Mouse (Mus musculus) natural killer cell, adult 2 months (primary cell): ENCODE measurements around the gene Olfr874.
"Not testable (repeated sequence)": the region's sequence is repeated elsewhere in the genome, so short reads cannot be mapped to it uniquely, and the experiment has no call there.

Experiments
- DNase-seq, 2 experiments: peaks; one replicate each; pipeline ENCODE4 v3.0.0; 2022; ENCODE audit warnings: low spot score in 2 of 2

Gene Olfr874

DNA sequence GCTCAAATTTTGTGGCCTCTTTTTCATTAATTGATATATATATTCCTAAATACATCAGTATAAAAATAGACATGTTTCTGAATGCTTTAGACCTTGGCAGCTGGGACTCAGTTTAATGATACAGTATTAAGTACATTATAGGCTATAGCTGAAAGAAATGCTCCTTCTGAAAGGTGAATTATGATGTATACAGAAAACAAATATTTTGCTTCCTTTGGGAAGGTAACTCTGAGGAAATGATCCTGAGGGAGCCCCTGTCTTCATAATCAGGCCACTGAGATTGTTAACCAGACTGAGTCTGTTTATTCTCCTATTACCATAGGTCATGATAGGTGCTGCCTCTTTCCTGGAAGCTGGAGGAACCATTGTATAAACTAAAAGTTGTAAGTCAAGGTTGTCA is at the start of gene Olfr874:
Olfr874 (plus strand) TSS at position 301 of the 400 bp plus-strand sequence.
- DNase-seq, result no peak

GRCm38 (mm10) chr9:37716150-37716549 is 28.8 kb upstream of the Olfr874 start, which contains the start of gene Olfr160:
Olfr160 (minus strand) TSS chr9:37716250.
- no peak for DNase-seq

DNA sequence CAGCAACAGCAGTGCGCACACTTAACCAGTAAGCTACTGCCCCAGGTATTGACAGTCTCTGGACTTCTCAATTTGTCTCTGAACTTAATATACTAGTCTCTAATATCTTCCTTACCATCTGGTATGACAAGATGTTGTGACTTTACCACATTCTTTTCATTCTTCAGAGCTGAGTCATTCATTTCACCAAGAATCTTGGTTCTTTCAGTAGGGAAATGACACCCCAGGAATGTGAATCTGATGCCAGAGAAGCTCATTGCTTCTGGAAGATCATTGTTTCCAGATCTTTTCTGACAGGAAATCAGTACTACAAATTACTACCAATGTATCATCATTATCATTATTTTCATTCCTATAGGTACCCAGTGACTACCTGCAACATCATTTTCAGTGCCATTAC is 10.6 kb upstream of the Olfr874 start:
- no peak for DNase-seq

DNA sequence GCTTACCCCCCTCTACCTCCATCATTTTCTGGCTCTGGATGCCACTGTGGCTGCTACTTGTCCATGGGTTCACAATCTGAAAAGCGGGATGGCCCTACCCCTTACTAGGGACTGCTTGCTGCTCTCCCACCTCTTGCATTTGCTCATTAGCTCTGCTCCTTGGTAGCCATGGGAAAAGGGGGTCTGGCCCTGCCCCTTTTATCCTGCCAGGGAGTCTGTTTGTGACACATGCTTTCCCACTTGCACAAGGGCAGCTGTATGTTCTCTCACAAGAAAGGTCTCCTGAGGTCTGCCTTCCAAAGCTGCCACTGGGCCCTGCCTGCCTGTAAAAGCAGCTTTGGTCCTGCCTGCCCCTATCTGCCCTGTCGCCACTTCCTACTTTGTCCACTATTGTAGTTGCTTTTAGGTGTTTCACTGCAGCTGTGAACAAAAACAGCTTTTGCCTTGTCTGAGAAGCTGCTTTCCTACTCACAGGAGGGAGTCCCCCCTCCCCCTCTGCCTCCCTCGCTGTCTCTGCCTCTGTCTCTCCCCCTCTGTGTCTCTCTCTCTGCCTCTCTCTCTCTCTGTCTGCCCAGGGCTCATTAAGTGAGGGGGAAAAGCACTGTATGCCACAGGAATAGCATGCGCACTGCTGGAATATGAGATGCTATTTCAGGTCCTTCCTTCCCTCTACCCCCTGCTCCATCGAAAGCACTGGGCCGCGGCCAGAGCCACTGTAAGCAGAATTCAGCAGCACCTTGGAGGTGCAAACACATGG is 5.6 kb downstream of the Olfr874 start:
- no peak for DNase-seq

DNA sequence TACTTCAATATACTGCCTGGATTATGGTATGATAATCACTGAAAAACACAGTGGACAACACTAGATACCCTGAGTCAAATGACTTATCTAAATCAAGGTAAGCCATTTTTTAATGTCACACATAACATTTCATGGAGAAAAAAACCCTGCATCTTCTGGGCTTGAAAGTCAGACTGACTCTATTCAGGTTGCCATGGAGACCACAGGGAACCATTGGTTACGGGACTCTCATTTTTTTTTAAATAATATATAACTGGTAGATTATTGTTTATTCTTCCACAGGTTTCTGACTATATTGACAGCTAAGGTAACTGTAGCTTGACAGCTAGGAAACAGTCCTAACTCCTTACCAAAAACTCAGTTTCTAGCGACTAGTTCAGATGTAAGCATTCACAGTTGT is 6.6 kb downstream of the Olfr874 start:
- no peak for DNase-seq

DNA sequence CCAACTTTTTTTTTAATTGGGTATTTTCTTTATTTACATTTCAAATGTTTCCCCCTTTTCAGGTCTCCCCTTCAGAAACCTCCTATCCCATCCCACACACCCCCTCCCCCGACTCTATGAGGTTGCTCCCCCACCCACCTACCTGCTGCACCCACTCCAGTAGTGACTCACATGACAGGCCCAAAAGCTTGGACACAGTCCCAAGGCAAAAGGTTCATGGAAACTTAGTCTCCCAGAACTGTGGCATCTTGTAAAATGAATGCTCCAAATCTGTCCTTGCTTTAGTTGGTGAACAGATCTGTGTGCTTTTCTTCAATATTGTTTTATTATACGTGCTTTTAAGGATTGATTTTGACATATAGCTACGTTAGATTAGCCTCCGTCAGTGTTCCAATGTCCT is 7.1 kb downstream of the Olfr874 start:
- no peak for DNase-seq

DNA sequence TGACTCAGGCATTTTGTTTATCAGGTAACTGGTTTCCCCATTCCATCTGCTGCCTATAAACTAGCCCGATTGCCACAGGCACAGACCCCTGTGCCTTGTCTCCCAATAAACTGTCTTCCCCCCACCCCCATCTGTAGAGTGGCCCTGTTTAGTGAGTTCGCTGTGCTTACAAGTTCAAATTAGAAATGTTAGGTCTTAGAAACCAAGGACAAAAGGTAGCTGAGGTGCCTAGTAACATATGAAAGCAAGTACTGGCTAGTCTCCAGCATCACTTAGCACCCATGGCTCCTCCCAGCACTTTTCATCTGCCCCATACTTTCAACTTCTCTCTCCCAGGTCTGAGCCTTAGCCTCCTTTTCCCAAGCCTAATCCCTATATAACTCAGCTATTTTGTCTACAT is 16.8 kb downstream of the Olfr874 start:
- DNase-seq, result no peak

- no peak for DNase-seq
These were observed 17.6 kb downstream of the Olfr874 start for GRCm38 (mm10) chr9:37762541-37762940.

GRCm38 (mm10) chr9:37770661-37771060 is 25.8 kb downstream of the Olfr874 start:
- no peak for DNase-seq

GRCm38 (mm10) chr9:37771759-37772158 is 26.9 kb downstream of the Olfr874 start, which contains the start of gene Olfr875:
Olfr875 (plus strand) TSS chr9:37771857.
- no peak for DNase-seq

- DNase-seq, result no peak
These were observed 37.9 kb downstream of the Olfr874 start for GRCm38 (mm10) chr9:37782766-37783260.

DNA sequence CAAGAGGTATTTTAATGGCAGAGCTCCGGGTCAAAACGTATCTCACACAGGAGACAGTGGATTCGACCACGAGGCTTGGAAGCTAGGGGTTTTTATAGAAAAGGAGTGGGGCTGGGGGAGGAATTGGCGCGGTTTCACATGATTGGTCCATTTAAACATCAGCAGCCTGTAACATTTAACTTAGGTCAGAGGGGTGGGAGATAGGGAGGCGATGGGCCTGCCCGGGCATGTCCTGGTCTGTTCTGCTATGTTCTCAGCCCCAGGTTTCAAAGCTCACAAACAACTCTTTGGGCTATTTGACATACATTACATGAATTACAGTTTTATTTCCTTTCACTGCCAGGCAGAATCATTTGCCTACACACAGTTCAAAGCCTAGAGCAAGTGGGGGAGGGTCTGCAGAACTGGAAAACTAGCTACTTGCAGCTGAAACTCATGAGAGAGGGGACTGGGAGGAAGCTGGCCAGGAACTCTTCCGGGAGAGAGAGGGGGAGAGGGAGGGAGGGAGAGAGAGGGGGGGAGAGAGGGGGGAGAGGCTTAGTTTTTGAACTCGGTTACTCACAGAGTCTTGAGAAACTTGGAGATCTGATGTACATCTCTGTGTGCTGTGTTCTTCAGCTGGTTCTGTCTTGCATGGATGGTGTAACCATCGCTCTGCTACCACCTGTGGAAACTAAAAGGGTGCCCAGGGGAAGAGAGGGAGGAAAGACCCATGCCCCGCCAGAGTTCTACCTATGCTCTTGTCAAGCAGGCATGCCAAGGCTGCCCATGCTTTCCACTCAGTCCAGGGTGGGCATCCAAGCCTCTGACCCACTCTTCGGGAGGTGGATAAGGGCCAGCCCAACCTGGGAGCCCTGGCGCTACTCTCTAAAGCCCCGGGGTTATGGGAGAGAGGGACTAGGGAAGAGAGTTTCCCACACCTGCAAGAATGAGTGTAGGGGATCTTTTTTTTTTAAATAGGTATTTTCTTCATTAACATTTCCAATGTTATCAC is 38.8 kb downstream of the Olfr874 start:
- DNase-seq, result not testable (repeated sequence)

GRCm38 (mm10) chr9:37786411-37786810 is 41.5 kb downstream of the Olfr874 start:
- no peak for DNase-seq
